Mouse (Mus musculus): ENCODE data around the gene Msrb1.

- TF ChIP-seq CTCF (conservative IDR thresholded peaks at IDR 0.05; ENCODE audit: low read length) (no peak), NANOG (IDR thresholded peaks at IDR 0.05; ENCODE audit: borderline replicate concordance, low read length) (no peak)
Measured at GRCm38 (mm10) chr17:24707801-24708425, 28.5 kb upstream of the Msrb1 start.
